Mouse (Mus musculus): Measurements from ENCODE around the gene Rhot2. TPM values are rescaled to one million over a fixed set of nuclear protein-coding genes. Genes with fewer than 3 reads are reported as not detected.

Gene Rhot2
- total RNA-seq, 2 experiments from 2014 or later: 11.9 to 28.3 TPM

- ATAC-seq (replicated peaks; ENCODE audit: poor library complexity, severe bottlenecking): no peak
These were observed 835 bp downstream of the Rhot2 start for GRCm38 (mm10) chr17:25843636-25844395.

- ATAC-seq (replicated peaks; ENCODE audit: poor library complexity, severe bottlenecking): no peak
These were observed 1.5 kb downstream of the Rhot2 start for GRCm38 (mm10) chr17:25843122-25843521.

- no peak for ATAC-seq (replicated peaks; ENCODE audit: poor library complexity, severe bottlenecking)
These were observed 2.1 kb downstream of the Rhot2 start for GRCm38 (mm10) chr17:25842509-25842908.

- ATAC-seq (replicated peaks; ENCODE audit: poor library complexity, severe bottlenecking): no peak
These were observed 3.4 kb downstream of the Rhot2 start, which contains the start of gene Gm20683 for GRCm38 (mm10) chr17:25841117-25841880. Gene Gm20683, minus strand, starts transcription at chr17:25841763.

- no peak for ATAC-seq (replicated peaks; ENCODE audit: poor library complexity, severe bottlenecking)
These were observed 4.1 kb downstream of the Rhot2 start for GRCm38 (mm10) chr17:25840519-25840918.

GRCm38 (mm10) chr17:25839455-25840235, 5.0 kb downstream of the Rhot2 start:
- ATAC-seq (replicated peaks; ENCODE audit: poor library complexity, severe bottlenecking): no peak

GRCm38 (mm10) chr17:25838904-25839303, 5.7 kb downstream of the Rhot2 start:
- ATAC-seq (replicated peaks; ENCODE audit: poor library complexity, severe bottlenecking): no peak

GRCm38 (mm10) chr17:25837533-25837932, 7.1 kb downstream of the Rhot2 start:
- no peak for ATAC-seq (replicated peaks; ENCODE audit: poor library complexity, severe bottlenecking)

- peak; percentile 14 for ATAC-seq (replicated peaks; ENCODE audit: poor library complexity, severe bottlenecking)
These were observed 7.6 kb downstream of the Rhot2 start, which contains the start of gene Rhbdl1 for GRCm38 (mm10) chr17:25837076-25837410. Gene Rhbdl1, minus strand, starts transcription at chr17:25837295.

- ATAC-seq (replicated peaks; ENCODE audit: poor library complexity, severe bottlenecking): no peak
These were observed 8.1 kb downstream of the Rhot2 start for GRCm38 (mm10) chr17:25836397-25837075.

- ATAC-seq (replicated peaks; ENCODE audit: poor library complexity, severe bottlenecking): no peak
These were observed 8.8 kb downstream of the Rhot2 start for GRCm38 (mm10) chr17:25835816-25836215.

GRCm38 (mm10) chr17:25835301-25835700, 9.3 kb downstream of the Rhot2 start:
- ATAC-seq (replicated peaks; ENCODE audit: poor library complexity, severe bottlenecking): no peak

- no peak for ATAC-seq (replicated peaks; ENCODE audit: poor library complexity, severe bottlenecking)
These were observed 9.9 kb downstream of the Rhot2 start for GRCm38 (mm10) chr17:25834595-25835222.

- ATAC-seq (replicated peaks; ENCODE audit: poor library complexity, severe bottlenecking): no peak
These were observed 10.6 kb downstream of the Rhot2 start for GRCm38 (mm10) chr17:25833961-25834594.

- peak; percentile 67 for ATAC-seq (replicated peaks; ENCODE audit: poor library complexity, severe bottlenecking)
These were observed 11.4 kb downstream of the Rhot2 start, which contains the start of gene Stub1 for GRCm38 (mm10) chr17:25833291-25833663. Gene Stub1, minus strand, starts transcription at chr17:25833404.

GRCm38 (mm10) chr17:25832436-25833290, 12.0 kb downstream of the Rhot2 start:
- peak; percentile 73 for ATAC-seq (replicated peaks; ENCODE audit: poor library complexity, severe bottlenecking)

- no peak for ATAC-seq (replicated peaks; ENCODE audit: poor library complexity, severe bottlenecking)
These were observed 13.0 kb downstream of the Rhot2 start for GRCm38 (mm10) chr17:25831451-25832281.

Measured in granulocyte monocyte progenitor cell, adult 5-6 weeks (primary cell).